Mouse (Mus musculus): ENCODE measurements around the gene Gas2l3. TPM values are rescaled to one million over a fixed set of nuclear protein-coding genes. Genes with fewer than 3 reads are reported as not detected.

Gene Gas2l3
- total RNA-seq (2021) = 1 to 10 TPM; 3.3 to 3.4 TPM
- long read RNA-seq, experiment 1, partial matches to known transcripts = 0 of 1 reads
- long read RNA-seq, experiment 1, other reads (novel, unspliced or antisense) = 1 of 1 reads
- long read RNA-seq, experiment 2, partial matches to known transcripts = 0 of 1 reads
- long read RNA-seq, experiment 2, other reads (novel, unspliced or antisense) = 1 of 1 reads

- DNase-seq (ENCODE audit: low spot score in 2 of 2) = peak; percentile 82 to 84
Observed at GRCm38 (mm10) chr10:89443623-89444151, at the start of gene Gas2l3. Gas2l3 (minus strand) TSS chr10:89443967.

GRCm38 (mm10) chr10:89491321-89491720 lies 47.6 kb upstream of the Gas2l3 start:
- no peak for DNase-seq (ENCODE audit: low spot score in 2 of 2)

- no peak for DNase-seq (ENCODE audit: low spot score in 2 of 2)
Observed at GRCm38 (mm10) chr10:89490250-89490649, 46.5 kb upstream of the Gas2l3 start.

GRCm38 (mm10) chr10:89489459-89489858 lies 45.7 kb upstream of the Gas2l3 start:
- no peak for DNase-seq (ENCODE audit: low spot score in 2 of 2)

GRCm38 (mm10) chr10:89486995-89487742 lies 43.4 kb upstream of the Gas2l3 start:
- DNase-seq (ENCODE audit: low spot score in 2 of 2) = no peak

- no peak for DNase-seq (ENCODE audit: low spot score in 2 of 2)
Observed at GRCm38 (mm10) chr10:89484907-89485306, 41.1 kb upstream of the Gas2l3 start.

- DNase-seq (ENCODE audit: low spot score in 2 of 2) = no peak
Observed at GRCm38 (mm10) chr10:89483812-89484602, 40.2 kb upstream of the Gas2l3 start.

GRCm38 (mm10) chr10:89483113-89483512 lies 39.3 kb upstream of the Gas2l3 start:
- no peak for DNase-seq (ENCODE audit: low spot score in 2 of 2)

- no peak for DNase-seq (ENCODE audit: low spot score in 2 of 2)
Observed at GRCm38 (mm10) chr10:89482142-89482681, 38.4 kb upstream of the Gas2l3 start.

- DNase-seq (ENCODE audit: low spot score in 2 of 2) = no peak
Observed at GRCm38 (mm10) chr10:89481638-89482037, 37.9 kb upstream of the Gas2l3 start.

GRCm38 (mm10) chr10:89478766-89479165 lies 35.0 kb upstream of the Gas2l3 start:
- DNase-seq (ENCODE audit: low spot score in 2 of 2) = no peak

GRCm38 (mm10) chr10:89470596-89471353 lies 27.0 kb upstream of the Gas2l3 start:
- DNase-seq (ENCODE audit: low spot score in 2 of 2) = no peak

- no peak for DNase-seq (ENCODE audit: low spot score in 2 of 2)
Observed at GRCm38 (mm10) chr10:89464760-89465405, 21.1 kb upstream of the Gas2l3 start.

- no peak for DNase-seq (ENCODE audit: low spot score in 2 of 2)
Observed at GRCm38 (mm10) chr10:89462890-89463289, 19.1 kb upstream of the Gas2l3 start.

GRCm38 (mm10) chr10:89461856-89462507 lies 18.2 kb upstream of the Gas2l3 start:
- DNase-seq (ENCODE audit: low spot score in 2 of 2) = peak; percentile 83 to 92

- DNase-seq (ENCODE audit: low spot score in 2 of 2) = no peak
Observed at GRCm38 (mm10) chr10:89460972-89461371, 17.2 kb upstream of the Gas2l3 start.

- no peak for DNase-seq (ENCODE audit: low spot score in 2 of 2)
Observed at GRCm38 (mm10) chr10:89458770-89459169, 15.0 kb upstream of the Gas2l3 start.

GRCm38 (mm10) chr10:89453794-89454193 lies 10.0 kb upstream of the Gas2l3 start:
- no peak for DNase-seq (ENCODE audit: low spot score in 2 of 2)

- DNase-seq (ENCODE audit: low spot score in 2 of 2) = no peak
Observed at GRCm38 (mm10) chr10:89453068-89453641, 9.4 kb upstream of the Gas2l3 start.

Measured in layer of hippocampus, postnatal 14 days (tissue).